Mouse (Mus musculus): ENCODE measurements at regions not wholly inside any gene's neighbourhood (a gene's known extent, or its start where the extent isn't known, plus 50 kb on each side); places are given as distances from the start of the nearest gene placed in this dataset.

DNA sequence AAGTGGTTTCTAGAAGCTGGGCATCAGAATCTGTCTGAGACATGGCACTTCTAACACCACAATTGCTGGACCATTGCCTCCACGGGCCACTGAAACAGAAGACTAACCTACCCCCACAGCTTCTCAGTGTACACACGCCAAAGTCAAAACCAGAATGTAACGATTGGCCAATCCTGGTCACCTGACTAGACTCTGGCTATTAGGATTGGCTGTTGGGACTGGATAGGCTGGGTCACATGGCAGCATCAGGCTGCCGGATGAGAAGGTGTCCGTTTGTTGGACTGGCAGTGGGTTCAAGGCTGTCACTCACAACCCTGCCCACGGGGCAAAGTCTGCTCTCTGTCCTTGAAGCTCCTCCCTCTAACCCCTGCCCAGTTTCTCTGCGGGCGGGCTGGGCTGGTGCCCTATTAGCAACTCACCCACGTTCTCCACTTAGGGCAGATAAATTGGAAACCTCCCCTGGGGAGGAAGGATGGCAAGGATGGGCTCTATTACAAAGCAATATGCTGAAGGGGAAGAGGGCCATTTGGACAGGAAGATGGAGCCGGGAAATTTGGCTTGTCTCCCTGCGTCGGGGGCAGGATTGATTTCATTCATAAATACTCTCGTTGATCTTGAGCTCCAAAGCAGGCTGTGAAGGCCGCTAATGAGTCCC lies 214.3 kb upstream of the Sdk2 start:
- DNase-seq (ENCODE audit: extremely low read depth, low read depth, low spot score): no peak

DNA sequence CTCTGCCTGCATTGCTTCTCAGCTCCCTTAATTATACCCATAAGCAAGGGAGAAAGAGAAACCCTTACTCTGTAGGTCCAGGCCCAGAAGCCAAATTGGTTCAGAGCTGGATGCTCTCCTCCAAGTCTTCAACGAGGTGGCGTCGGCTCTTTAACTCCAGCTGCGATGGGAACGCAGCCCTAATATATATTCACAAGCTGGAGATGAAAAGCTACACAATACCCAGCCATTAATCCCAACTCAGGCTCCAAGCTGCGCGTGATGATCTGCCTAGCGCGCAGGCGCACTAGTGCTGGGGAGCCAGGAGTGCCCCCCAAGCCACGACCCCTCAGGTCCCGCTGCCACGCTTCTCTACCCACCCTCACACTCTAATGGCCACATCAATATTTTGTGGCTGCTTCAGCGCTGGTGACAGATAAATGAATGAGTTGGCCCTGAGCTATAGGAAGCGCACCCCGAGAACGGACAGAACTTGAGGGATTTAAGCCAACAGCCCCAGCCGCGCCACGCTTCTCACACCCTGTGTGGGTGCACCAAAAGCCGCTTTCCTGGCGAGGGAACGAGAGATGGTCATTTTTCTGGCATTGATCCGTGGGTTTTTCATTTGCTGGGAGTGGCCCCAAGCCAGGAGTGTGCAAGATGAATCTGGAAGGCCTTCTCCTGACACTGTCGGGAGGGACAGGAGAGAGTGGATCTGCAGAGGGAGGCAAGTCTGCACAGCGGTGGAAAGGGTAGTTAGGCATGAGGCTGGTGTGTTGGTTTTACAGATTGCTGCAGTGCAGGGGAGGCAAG lies 210.9 kb upstream of the Sdk2 start:
- DNase-seq (ENCODE audit: extremely low read depth, low read depth, low spot score): no peak

DNA sequence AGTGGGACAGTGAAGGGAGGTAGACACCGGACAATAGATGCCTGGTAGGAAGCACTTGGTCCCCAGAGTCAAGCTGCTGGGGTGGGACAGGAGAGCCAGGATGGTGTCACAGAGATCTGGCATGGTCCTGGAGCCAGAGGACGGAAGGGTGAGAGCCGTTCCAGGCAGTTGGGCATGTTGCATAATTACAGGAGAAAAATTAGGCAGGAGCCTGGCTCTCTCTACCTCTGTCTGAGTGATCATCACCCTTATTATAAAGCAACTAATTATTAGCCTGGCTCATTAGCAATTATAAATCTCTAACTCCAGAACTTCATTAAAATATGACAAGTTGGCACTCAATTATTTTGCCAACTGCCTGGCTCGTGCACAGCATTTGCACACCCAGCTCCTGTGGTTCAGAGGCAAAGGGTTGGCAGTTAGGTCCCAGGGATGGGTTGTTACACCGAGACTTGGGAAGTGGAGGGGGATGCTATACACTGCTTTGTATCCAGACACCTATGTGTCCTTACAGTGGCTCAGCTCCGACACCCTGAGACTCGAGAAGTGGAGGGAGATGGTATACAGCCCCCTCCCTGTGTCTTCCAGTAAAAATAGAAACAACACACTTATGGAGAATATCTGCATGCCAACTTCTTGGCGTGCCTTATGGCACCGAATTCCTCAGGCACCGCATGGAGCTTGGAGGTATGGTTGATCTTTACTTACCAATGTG lies 203.7 kb upstream of the Sdk2 start:
- no peak for DNase-seq (ENCODE audit: extremely low read depth, low read depth, low spot score)

DNA sequence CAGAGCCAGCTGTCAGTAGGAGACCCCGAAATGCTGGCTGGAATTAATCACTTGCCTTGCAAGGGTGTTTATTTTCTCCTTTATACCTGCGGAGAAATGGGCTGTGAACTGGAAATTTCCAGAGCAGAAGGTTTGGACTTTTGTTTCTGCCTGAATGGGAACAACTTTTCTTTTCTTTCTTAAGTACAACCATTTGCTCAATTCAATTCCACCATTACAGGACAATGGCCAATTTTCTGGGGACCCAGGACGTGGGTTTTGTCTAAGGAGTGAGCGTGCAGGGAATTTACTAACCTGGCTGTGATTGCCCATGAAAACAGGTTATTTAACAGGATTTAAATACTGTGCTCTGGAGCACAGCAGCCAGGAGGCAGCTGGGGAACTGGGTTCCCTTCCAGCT lies 195.1 kb upstream of the Sdk2 start:
- DNase-seq (ENCODE audit: extremely low read depth, low read depth, low spot score): no peak

DNA sequence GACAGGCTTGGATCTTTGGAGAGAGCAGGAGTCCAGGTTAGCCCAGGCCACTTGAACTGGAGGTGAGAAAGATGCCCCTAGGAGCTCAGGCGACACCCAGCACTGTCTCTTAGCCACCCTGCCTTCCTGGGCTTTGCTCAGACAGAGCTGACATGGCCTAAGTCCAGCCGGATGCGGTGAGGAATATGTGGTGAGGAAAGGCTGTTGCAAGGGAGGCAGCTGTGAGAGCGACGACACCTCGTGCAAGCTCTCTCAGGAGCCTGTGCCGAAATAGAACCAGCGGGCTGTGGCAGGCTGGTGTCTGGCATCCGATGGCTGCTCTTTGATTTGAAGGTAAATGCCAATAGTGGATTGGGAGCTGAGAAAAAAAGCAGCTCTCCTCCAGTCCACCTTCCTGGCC lies 191.4 kb upstream of the Sdk2 start:
- no peak for DNase-seq (ENCODE audit: extremely low read depth, low read depth, low spot score)

DNA sequence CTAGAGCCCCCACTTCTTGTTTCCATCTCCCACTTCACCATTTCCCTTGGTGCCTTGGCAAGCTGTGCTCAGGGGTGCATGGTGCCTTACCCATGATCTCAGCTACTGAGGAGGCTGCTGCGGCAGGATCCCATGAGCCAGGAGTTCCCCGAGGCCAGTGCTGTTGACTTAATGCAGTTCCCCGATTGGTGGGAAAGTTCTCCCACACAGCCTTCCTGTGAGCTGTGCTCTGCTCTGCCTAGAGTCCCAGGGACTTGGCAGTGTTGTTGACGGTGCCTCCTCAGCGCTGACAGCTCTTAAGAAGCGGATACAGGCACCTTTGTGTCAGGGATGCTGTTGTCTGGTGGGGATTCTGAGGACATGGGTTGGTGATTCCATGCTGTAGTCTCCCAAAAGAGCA lies 190.9 kb upstream of the Sdk2 start:
- no peak for DNase-seq (ENCODE audit: extremely low read depth, low read depth, low spot score)

DNA sequence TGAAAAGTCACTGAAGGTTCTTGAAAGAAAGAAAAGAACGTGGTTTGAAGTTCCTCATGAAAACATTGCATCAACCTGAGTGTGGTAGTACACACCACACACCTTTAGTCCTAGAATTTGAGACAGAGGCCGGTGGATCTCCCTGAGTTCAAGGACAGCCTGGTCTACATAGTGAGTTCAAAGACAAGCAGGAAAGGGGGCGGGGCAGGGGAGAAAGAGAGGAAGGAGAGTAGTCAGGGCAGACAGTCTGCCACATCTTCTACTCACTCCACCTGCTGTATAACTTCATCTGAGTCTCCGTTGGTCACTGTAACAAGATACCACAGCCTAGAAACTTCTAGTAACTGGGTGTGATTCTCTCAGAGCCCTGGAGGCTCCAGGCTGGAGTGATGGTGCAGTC lies 190.2 kb upstream of the Sdk2 start:
- no peak for DNase-seq (ENCODE audit: extremely low read depth, low read depth, low spot score)

DNA sequence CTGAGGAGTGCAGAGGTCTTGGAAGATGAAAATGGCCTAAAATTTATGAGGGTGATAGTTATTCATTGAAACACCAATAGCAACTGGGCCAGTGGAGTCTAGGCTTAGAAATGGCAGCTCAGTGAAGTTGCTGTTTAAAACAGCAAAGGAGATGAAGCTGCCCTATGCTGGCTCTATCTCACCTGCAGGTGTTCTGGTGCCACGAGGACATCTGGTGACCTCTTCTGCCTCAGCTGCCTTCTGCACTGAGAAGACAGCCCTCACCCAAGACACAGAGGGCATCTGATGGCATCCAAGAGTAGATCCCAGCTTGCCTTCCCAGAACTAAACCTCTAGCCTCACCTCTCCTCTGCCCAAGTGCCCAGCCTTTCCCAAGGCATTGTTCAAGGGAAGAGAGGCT lies 187.5 kb upstream of the Sdk2 start:
- no peak for DNase-seq (ENCODE audit: extremely low read depth, low read depth, low spot score)

DNA sequence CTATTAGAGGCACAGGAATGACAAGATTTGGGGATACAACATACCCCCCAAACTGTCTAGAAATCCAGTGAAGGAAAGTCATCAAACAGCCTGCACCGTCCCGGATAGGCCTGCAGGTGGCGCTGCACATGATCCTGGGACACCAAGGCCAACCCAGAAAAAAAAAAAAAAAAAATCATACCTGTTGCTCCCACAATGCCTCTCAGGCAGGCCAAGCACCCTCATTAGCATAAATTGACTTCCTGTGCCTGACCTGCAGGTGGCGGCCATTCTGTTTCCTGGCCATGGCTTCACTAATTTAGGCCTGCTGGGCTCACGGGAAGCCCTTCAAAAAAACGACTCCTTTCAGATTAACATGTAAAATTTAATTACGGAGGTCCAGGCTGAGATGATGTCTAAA lies 184.8 kb upstream of the Sdk2 start:
- no peak for DNase-seq (ENCODE audit: extremely low read depth, low read depth, low spot score)

DNA sequence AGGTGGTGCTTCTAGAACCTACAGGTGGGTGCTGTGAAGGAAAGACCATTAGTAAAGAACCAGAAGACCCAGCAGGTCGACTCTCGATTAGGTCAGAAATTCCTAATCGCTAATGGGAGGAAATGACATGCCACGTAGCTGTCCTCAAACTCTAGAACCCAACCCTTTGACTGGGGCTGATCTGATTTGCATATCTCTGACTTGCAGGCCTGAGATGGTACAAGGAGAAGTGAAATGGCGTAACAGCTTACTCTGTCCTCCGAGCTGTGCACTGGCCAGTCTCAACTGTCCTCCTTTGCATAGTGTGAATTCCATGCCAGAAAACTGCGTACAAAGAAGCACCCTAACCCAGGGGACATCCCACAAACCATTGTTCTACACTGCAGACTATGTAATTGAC lies 182.4 kb upstream of the Sdk2 start:
- no peak for DNase-seq (ENCODE audit: extremely low read depth, low read depth, low spot score)

DNA sequence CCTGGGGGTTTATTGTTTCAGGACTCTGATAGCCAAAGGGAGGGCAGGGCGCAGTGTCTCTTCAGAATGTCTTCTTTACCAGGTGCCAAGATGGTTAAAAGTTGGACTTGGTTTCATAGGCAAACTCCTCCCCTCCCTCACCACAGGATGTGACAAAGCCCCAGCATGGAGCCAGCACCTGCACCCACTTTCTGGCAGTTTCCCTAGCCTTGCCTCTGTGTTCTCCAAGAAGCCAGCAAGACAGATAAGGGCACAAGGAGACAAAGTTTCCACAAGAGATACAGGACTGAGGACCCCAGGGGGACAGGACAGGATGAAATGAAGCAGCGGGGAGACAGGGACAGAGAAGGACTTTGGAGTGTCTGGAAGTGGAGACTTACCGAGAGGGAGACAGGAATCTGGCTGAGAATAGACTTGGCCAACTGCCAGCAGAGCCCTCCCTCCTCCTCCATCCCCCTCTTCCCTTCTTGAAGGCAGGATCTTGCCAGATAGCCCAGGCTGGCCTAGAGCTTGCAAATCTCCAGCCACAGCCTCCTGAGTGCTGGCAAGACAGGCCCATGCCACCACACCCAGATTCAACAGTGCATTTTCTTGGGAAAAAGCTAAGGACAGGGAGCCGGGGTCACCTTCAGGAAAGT lies 181.5 kb upstream of the Sdk2 start:
- no peak for DNase-seq (ENCODE audit: extremely low read depth, low read depth, low spot score)

DNA sequence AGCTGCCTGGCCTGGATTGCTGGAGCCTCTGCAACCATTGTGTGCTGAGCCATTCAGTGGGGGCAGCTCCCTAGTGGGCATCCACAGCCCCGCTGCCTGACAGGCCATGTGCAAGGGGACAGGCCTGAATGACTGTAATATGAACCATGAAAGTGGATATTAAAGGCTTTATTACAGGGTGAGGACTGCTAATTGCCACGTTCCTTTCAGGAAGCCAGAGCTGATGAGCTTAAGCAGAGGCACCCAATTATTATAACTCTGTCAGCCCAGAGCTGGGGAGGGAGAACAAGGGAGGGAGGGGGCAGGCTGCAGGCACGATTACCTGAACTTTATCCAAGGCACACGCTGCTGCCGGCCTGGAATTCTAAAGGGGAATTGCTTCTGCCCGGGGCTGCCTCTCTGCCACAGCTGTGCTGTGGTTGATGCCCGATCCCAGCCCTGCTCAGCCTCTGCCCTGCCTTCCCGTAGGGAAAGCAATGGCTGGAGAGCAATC lies 172.5 kb upstream of the Sdk2 start:
- DNase-seq (ENCODE audit: extremely low read depth, low read depth, low spot score): no peak

DNA sequence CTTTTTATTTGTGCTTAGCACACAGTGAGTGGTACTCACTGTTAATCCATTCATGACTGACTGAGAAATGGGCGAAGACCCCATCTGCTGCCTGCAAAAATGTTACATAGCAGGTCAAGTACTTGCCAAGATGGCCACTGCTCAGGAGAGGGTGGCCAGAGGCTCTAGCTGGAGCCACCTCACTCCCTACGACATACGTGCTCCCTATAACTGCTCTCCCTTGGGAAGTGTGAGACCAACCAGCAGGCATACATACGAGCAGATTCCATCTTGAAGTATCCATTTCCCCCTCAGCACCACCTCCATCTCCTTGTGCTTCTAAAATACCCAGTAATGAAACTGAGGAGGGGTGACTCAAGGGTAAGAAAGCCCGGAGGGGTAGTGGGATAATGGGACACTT lies 172.0 kb upstream of the Sdk2 start:
- no peak for DNase-seq (ENCODE audit: extremely low read depth, low read depth, low spot score)

DNA sequence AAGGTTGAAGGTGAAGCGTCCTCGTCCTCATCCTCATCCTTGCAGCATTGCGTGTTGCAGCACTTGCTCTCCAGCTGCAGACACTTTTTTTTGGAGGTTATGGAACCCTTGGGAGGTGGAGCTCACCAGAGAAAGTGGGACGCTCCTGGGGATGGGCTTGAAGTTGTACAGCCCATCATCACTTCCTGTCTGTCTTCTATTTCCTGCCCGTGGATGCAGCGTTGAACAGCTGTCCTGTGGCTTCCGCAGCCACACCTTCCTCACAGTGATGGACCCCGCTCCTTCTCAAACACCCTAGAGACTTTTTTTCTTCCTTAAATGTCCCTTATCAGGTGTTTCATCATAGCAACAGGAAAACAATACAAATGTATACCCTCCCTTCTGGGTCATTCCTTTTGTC lies 171.5 kb upstream of the Sdk2 start:
- no peak for DNase-seq (ENCODE audit: extremely low read depth, low read depth, low spot score)

DNA sequence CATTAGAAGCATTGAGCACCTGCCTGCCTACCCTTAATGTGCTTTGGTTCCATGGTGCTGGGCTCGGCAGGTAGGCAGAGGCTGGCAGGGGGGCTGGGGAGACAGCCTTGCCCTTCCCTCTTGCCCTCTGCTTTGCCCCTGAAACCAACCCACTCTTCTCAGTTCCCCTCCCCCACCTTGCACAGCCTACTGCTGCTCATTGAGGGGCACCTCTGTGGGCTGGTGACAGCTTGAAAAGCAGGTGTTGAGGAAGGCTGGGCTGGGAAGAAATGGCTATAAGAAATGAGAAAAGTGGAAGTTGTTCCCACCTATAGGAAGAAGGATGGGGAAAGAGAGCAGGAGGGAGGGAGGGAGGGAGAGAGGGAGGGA lies 167.7 kb upstream of the Sdk2 start:
- no peak for DNase-seq (ENCODE audit: extremely low read depth, low read depth, low spot score)

DNA sequence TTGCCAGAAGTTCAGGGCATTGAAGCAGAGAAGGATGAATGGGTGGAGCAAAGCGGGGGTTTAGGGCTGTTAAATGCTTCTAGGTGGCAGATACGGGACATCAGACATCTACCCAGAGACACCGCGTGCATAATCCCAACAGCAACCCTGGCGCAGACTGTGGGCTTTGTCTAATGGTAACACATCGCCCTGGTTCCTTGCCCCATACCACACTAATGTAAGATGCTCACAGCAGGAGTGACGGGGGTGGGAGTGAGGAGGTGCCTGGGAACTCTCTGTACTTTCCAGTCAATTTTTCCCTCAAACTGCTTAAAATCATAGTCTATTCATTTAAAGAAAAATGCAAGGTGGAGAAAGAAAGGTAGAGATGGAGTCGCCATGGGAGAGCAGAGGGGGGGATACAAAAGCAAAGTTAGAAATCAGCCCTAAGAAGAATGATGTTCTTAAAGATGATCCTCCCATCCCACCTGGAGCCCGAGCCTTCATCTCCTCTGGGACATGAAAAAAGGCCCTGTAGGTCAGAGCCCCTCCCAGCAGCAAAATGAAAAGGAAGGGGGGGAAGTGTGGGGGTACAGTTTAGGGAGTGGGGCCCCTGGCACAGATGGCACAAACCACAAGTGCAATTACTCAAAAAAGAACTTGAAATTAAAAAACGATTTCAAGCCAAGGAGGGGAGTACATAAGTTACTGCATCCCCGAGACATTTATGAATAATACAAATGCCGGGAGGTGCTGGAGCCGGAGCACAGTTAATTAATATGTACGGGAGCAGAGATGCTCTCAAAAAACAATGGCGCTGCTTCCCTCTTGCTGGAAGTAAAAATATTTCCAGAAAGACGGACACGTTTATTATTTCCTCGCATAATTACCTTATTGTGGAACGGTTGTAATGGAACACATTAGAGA lies 167.0 kb upstream of the Sdk2 start:
- no peak for DNase-seq (ENCODE audit: extremely low read depth, low read depth, low spot score)

DNA sequence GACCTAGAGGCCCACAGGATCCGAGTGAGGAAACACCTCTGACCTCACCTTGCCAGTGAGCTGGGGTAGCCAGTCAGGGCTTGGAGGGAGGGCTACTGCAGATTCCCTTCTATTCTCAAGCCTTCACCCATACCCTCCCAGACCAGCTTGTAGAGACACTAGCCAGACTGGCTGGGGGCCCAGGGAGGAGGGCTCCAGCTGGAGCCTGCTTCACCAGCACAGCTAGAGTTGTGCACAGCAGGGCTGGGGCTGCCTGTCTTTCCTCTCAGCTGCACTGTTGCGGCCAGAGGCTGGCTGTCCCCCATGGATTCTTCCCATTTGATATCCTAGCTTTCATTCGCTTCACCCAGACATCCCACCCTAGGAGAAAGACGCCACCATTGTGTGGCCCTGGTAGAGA lies 165.0 kb upstream of the Sdk2 start:
- no peak for DNase-seq (ENCODE audit: extremely low read depth, low read depth, low spot score)

DNA sequence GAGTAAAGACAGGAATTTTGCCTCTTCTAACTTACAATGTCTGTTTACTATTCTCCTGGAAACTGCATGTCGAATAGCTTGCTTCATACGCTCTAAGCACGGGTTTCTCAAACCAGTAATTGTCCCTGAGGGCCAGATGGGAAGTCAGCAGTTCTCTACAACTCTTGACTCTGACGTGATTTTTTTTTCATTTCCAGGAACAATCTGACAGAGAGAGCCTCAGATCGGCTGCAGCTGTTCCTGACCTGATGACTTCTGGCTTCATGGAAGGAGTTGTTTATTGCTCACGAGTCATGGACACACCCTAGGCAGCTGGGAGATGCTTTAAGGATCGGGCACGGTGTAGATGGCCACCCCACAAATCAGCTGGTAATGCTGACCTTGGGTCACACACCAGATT lies 162.9 kb upstream of the Sdk2 start:
- DNase-seq (ENCODE audit: extremely low read depth, low read depth, low spot score): no peak

DNA sequence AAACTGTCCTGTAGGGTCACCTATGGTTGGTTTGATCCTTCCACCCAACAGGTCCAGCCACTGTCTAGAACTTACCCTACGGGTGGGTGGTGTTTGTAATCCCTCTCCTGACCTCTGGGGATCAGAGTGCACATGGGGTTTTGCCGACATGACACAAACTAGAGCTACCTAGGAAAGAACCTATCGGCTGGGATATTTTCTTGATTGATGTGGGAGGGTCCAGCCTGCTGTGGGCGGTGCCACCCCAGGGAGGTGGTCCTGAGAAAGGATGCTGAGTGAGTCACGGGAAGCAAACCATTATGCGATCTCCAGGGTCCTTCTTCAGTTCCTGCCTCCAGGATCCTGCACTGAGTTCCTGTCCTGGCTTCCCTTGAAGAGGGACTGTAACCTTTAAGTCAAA lies 162.3 kb upstream of the Sdk2 start:
- no peak for DNase-seq (ENCODE audit: extremely low read depth, low read depth, low spot score)

DNA sequence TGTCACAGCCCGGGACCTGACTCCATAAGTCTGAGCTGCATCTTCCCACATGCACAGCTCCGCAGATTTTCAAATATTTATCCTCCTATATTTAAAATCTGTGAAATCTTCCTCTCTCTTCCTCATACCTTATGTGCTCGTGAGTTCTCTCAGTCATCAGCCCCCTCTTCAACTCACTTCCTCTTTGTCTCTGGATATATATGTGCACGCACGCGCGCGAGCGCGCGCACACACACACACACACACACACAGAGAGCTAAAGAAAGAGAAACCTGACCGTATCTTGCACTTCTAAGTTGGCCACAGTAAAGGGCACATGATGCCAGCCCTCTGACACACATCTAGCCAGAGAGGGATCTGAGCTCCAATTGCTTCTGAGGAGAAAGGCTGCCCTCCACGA lies 159.7 kb upstream of the Sdk2 start:
- DNase-seq (ENCODE audit: extremely low read depth, low read depth, low spot score): no peak

DNA sequence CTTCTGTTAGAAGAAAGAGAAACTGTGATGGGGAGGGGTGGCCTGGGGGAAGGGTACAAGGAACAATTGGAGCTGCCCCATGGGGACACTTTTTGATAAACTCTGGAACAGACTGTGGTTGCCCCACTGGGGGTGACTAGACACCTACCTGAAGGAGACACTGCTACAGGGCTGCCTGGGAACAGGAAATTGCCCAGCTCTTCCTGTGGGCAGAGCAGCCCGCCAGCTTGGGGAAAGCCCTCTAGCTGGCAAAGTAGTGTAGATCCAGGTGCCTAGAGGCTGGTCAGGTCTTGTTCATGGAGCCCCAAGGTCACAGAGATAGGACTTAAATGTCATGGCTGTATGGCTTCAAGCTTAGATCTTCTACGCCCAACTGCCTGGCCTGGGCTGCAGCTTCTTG lies 157.9 kb upstream of the Sdk2 start:
- no peak for DNase-seq (ENCODE audit: extremely low read depth, low read depth, low spot score)
